Mouse (Mus musculus) thymus, adult 2 months (tissue): ENCODE data around the gene Mrps5.

Experiments used
- CTCF ChIP-seq: fragments of 200-500 bp; IDR thresholded peaks from 2 replicates; pipeline ENCODE4 v1.5.1; 2012; ENCODE audit warnings: mild to moderate bottlenecking, control low read depth, low read length, moderate library complexity, borderline replicate concordance; ENCODE audit not compliant: control insufficient read depth, poor library complexity, insufficient read depth; ENCODE audit errors: extremely low read depth
- POLR2A ChIP-seq: fragments of 200-500 bp; IDR thresholded peaks from 2 replicates; pipeline ENCODE4 v1.6.1; 2012; ENCODE audit warnings: mild to moderate bottlenecking, low read length, control low read depth, moderate library complexity; ENCODE audit not compliant: control insufficient read depth, poor library complexity, insufficient read depth; ENCODE audit errors: extremely low read depth

DNA sequence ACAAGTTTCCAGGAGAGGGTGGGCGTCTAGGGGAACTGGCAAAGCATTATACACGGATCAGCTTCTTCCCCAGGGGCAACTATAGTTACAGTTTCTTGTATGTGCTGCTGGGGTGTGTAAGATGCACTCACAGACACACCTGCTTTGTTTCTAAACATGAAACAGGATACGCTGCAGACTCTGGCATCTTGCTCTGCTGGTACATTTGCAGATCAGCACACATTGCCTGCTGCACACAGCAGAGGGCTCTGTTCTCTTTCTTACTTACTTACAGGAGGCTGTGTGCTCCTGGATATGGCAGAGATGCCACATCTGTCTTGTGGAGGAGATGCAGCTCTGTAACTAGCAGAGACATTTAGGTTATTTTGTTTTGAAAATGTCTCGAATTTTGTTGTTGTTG lies 3.8 kb downstream of the Mrps5 start:
- TF ChIP-seq POLR2A (no peak), CTCF (no peak)
